Mouse (Mus musculus) spleen, postnatal 36 days (tissue): ENCODE measurements around the gene Aplp2.
A peak's percentile ranks its signal among the peaks of the same experiment; 100 is the strongest.

Experiments used
- DNase-seq, 2 experiments: peaks; one replicate each; pipeline ENCODE4 v3.0.0; 2022; ENCODE audit warnings: low spot score in 2 of 2, mixed read lengths in 1 of 2

Aplp2 gene

GRCm38 (mm10) chr9:31211690-31212499 lies at the start of gene Aplp2:
Aplp2 (minus strand) TSS chr9:31211815.
- peak; percentile 97 for DNase-seq

GRCm38 (mm10) chr9:31260219-31260618 lies 48.6 kb upstream of the Aplp2 start:
- DNase-seq: no peak

GRCm38 (mm10) chr9:31258237-31258636 lies 46.6 kb upstream of the Aplp2 start:
- DNase-seq: no peak

- DNase-seq: no peak
Observed at GRCm38 (mm10) chr9:31255953-31256352, 44.3 kb upstream of the Aplp2 start.

- peak; percentile 62 to 78 for DNase-seq
Observed at GRCm38 (mm10) chr9:31254697-31255004, 43.0 kb upstream of the Aplp2 start.

GRCm38 (mm10) chr9:31253866-31254696 lies 42.5 kb upstream of the Aplp2 start:
- DNase-seq: no peak

GRCm38 (mm10) chr9:31253311-31253734 lies 41.7 kb upstream of the Aplp2 start:
- DNase-seq: peak in 1 of 2 experiments; percentile 21

- DNase-seq: peak; percentile 78 to 86
Observed at GRCm38 (mm10) chr9:31252182-31252799, 40.7 kb upstream of the Aplp2 start.

GRCm38 (mm10) chr9:31247447-31248220 lies 36.0 kb upstream of the Aplp2 start:
- DNase-seq: peak; percentile 19 to 34

- DNase-seq: no peak
Observed at GRCm38 (mm10) chr9:31246421-31246820, 34.8 kb upstream of the Aplp2 start.

GRCm38 (mm10) chr9:31245006-31245405 lies 33.4 kb upstream of the Aplp2 start:
- DNase-seq: no peak

GRCm38 (mm10) chr9:31243939-31244333 lies 32.3 kb upstream of the Aplp2 start:
- DNase-seq: no peak

- DNase-seq: peak; percentile 49 to 55
Observed at GRCm38 (mm10) chr9:31243306-31243938, 31.8 kb upstream of the Aplp2 start.

GRCm38 (mm10) chr9:31241208-31241699 lies 29.6 kb upstream of the Aplp2 start:
- DNase-seq: no peak

- no peak for DNase-seq
Observed at GRCm38 (mm10) chr9:31240522-31241207, 29.1 kb upstream of the Aplp2 start.

GRCm38 (mm10) chr9:31239551-31239950 lies 27.9 kb upstream of the Aplp2 start:
- no peak for DNase-seq

GRCm38 (mm10) chr9:31238526-31238925 lies 26.9 kb upstream of the Aplp2 start:
- no peak for DNase-seq

- no peak for DNase-seq
Observed at GRCm38 (mm10) chr9:31236079-31236478, 24.5 kb upstream of the Aplp2 start.

- DNase-seq: no peak
Observed at GRCm38 (mm10) chr9:31235489-31235888, 23.9 kb upstream of the Aplp2 start.

- DNase-seq: no peak
Observed at GRCm38 (mm10) chr9:31235030-31235429, 23.4 kb upstream of the Aplp2 start.
